Mouse (Mus musculus) limb, embryonic 15.5 days (tissue): ENCODE results near the gene Rsc1a1. TPM values are rescaled to one million over a fixed set of nuclear protein-coding genes. Genes with fewer than 3 reads are reported as not detected.

Experiments
- ATAC-seq: fragments of 200-750 bp; cut with Nextera tagmentation; 2 replicates; pipeline ENCODE4 v1.8.0; 2017; ENCODE audit warnings: low read depth, moderate TSS enrichment; ENCODE audit not compliant: insufficient number of reproducible peaks, low FRiP score, low TSS enrichment
- H3K27ac ChIP-seq: fragments of 300-500 bp; sonication (generic); 2 replicates; pipeline ENCODE4 v1.5.1; 2015; ENCODE audit warnings: moderate library complexity, mild to moderate bottlenecking, inconsistent platforms
- H3K27me3 ChIP-seq: fragments of 300-500 bp; sonication (generic); 2 replicates; pipeline ENCODE4 v1.6.1; 2015; ENCODE audit warnings: inconsistent platforms
- H3K36me3 ChIP-seq: fragments of 300-500 bp; sonication (generic); 2 replicates; pipeline ENCODE4 v1.6.1; 2015; ENCODE audit warnings: inconsistent platforms
- H3K4me1 ChIP-seq: fragments of 300-500 bp; sonication (generic); 2 replicates; pipeline ENCODE4 v1.6.1; 2015; ENCODE audit warnings: inconsistent platforms
- H3K4me2 ChIP-seq: fragments of 300-500 bp; sonication (generic); 2 replicates; pipeline ENCODE4 v1.6.1; 2015; ENCODE audit warnings: mild to moderate bottlenecking, inconsistent platforms
- H3K4me3 ChIP-seq: fragments of 300-500 bp; sonication (generic); 2 replicates; pipeline ENCODE4 v1.5.1; 2015; ENCODE audit warnings: mild to moderate bottlenecking, inconsistent platforms
- H3K9ac ChIP-seq: fragments of 300-500 bp; sonication (generic); 2 replicates; pipeline ENCODE4 v1.6.1; 2015; ENCODE audit warnings: inconsistent platforms
- H3K9me3 ChIP-seq: fragments of 300-500 bp; sonication (generic); 2 replicates; pipeline ENCODE4 v1.6.1; 2016; ENCODE audit warnings: inconsistent platforms
- WGBS: fragments of 180-500 bp; shearing (Covaris S2); methylation state at CpG from one replicate; pipeline ENCODE4 v1.1.7; 2015; 5-methylcytosine and 5-hydroxymethylcytosine counted together
- polyA plus RNA-seq: library from polyadenylated mRNA; unstranded; fragments of >200 nt; fragmentation: Nextera tagmentation; extraction: Ambion mirVana; gene quantifications from 2 replicates; pipeline ENCODE4 v1.2.1, GENCODE M21; 2015

Gene Rsc1a1
- 0.45 TPM in 1 of 2 replicates, not detected in the other for polyA plus RNA-seq

DNA sequence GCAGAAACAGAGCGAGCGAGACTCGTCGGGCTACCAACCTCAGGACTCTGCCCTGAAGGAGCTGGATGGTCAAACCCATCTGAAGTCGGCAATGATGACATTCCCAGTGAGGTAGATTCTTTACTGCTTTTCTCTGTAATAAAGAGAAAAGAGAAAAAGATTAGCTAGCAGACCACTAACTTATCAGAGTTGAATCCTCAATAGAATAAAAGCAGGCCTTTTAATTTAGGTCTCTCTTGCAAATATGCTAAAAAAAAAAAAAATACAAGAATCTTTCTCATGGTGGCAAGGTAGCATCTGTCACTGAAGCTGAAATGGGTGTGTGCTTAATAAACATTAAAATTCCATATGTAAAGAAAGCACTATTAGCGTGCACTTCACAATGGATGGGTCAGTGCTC is at the start of gene Rsc1a1:
Gene Rsc1a1 (minus strand): TSS at position 101 of the 400 bp plus-strand sequence.
- peaks cover 5% of the 10 kb centered on the region for H3K4me1 ChIP-seq
- H3K9me3 ChIP-seq = no peaks in the 10 kb centered on the region
- H3K4me2 ChIP-seq = no peak within 1 kb of the TSS
- H3K36me3 ChIP-seq = peaks cover 65% of the 10 kb centered on the region
- no peak within 1 kb of the TSS for H3K4me3 ChIP-seq
- WGBS = 94% methylated on average over 6 of the region's 6 CpGs
- no peaks in the 10 kb centered on the region for H3K27me3 ChIP-seq
- H3K9ac ChIP-seq = no peak within 1 kb of the TSS
- no peak within 1 kb of the TSS for H3K27ac ChIP-seq
- no peak for ATAC-seq

DNA sequence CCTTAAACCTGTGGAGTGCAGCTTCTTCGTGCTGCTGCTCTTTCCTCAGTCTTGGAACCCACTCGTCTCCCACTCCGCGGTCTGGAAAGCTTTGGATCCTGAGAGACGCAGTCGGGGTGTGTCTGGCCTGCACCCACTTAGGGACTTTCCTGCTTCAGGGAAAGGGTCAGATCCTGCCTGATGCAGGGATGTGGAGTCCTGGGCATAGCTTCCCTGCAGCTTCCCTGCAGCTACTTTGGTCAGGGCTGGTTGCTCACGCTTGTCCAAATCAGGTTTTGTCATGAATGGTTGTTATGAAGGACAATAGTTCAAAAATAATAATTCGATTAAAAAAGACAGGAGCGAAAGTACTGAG is 49.8 kb upstream of the Rsc1a1 start:
- Histone ChIP-seq H3K27ac (peak overlapping the region; percentile 57; the same call in 1 of the 2 replicates), H3K4me1 (peaks cover 11% of the 10 kb centered on the region), H3K36me3 (no peaks in the 10 kb centered on the region), H3K4me2 (peak overlapping the region; percentile 61), H3K4me3 (peak overlapping the region; percentile 42), H3K9me3 (no peaks in the 10 kb centered on the region), H3K9ac (no peak overlapping the region), H3K27me3 (no peaks in the 10 kb centered on the region)
- no peak for ATAC-seq
- WGBS = 27% methylated on average over 9 of the region's 9 CpGs

DNA sequence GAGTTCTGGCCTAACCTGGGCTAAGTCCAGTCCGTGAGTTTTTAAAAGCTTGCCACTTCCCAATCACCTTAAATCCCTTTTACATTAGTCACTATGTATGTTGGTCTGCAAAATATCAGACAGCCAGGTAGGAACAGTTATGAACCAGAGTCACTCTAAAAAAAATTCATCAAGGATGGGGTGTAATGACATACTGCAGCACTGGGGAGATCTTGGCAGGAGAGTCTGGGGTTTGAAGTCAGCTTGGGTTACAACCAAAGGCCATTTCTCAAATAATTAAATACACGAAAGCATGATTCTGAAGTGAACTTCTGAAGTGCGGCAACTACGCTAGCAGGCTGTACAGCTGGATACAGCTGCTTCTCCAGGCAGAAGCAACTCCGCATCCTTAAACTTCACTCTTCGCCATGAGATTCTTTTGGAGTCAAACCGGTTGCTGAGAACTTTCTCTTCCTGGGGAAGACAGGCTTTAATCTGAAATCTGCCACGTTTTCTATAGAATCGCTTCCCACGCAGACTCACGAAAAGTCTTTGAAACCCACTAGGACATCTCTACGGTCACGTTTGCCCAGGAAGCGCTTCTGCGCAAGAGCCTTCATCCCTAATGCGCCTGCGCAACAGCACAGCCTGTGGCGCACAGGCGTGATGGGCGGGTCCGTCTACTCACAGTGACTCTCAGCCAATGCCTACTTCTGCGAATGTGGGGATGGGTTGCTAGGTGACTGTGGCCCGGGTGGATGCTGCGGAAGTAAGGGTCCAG is 49.2 kb upstream of the Rsc1a1 start:
- Histone ChIP-seq H3K4me2 (peak overlapping the region; percentile 61), H3K9ac (peak overlapping the region; percentile 40; the same call in 1 of the 2 replicates), H3K36me3 (no peaks in the 10 kb centered on the region), H3K4me3 (peak overlapping the region; percentile 42), H3K9me3 (no peaks in the 10 kb centered on the region), H3K27ac (peak overlapping the region; percentile 79), H3K27me3 (no peaks in the 10 kb centered on the region), H3K4me1 (peaks cover 11% of the 10 kb centered on the region)
- ATAC-seq = peak; percentile 89
- 7% methylated on average over 24 of the region's 24 CpGs for WGBS

DNA sequence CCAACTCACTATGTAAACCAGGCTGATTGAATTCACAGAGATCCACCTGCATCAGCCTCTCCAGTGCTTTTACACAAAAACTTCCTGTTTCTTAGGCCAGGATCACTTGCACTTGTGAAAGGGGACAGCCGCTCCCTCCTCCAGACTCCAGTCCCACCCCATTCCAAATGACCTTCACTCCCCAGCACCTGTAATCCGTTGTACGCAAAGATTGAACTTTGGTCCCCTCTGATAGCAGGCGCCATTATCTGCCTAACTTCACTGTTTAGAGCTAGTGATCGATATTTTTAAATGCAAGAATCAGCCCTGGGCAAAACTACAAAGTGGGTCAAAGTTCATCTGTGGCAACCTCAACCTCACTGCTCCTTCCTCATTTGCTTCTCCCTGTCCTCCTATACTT is 46.4 kb upstream of the Rsc1a1 start:
- Histone ChIP-seq H3K9me3 (no peaks in the 10 kb centered on the region), H3K27ac (no peak overlapping the region), H3K36me3 (no peaks in the 10 kb centered on the region), H3K4me1 (peaks cover 11% of the 10 kb centered on the region), H3K9ac (no peak overlapping the region), H3K27me3 (no peaks in the 10 kb centered on the region), H3K4me3 (no peak overlapping the region), H3K4me2 (no peak overlapping the region)
- ATAC-seq = no peak
- 78% methylated on average over 5 of the region's 5 CpGs for WGBS

DNA sequence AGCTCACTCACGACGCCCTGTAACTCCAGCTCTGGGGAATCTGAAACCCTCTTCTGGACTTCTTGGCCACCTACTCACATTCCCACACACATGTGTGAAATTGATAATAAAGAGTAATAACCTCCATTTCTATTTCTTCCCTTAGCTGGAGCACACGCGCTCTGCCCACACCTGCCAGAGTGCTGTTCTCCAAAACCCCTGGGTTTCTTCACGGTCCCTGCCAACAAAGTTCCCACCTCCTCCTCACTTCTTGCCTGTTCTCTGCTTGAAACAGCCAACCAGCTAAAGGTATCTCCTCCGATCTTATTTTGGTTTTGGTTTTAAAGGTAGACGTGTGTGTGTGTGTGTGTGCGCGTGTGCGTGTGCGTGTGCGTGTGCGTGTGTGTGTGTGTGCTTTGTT is 45.0 kb upstream of the Rsc1a1 start:
- no peak for ATAC-seq
- no peaks in the 10 kb centered on the region for H3K27me3 ChIP-seq
- H3K9ac ChIP-seq = no peak overlapping the region
- no peak overlapping the region for H3K4me3 ChIP-seq
- no peaks in the 10 kb centered on the region for H3K9me3 ChIP-seq
- no peak overlapping the region for H3K27ac ChIP-seq
- peaks cover 11% of the 10 kb centered on the region for H3K4me1 ChIP-seq
- H3K36me3 ChIP-seq = no peaks in the 10 kb centered on the region
- H3K4me2 ChIP-seq = no peak overlapping the region
- whole genome bisulfite sequencing = 83% methylated on average over 13 of the region's 13 CpGs

DNA sequence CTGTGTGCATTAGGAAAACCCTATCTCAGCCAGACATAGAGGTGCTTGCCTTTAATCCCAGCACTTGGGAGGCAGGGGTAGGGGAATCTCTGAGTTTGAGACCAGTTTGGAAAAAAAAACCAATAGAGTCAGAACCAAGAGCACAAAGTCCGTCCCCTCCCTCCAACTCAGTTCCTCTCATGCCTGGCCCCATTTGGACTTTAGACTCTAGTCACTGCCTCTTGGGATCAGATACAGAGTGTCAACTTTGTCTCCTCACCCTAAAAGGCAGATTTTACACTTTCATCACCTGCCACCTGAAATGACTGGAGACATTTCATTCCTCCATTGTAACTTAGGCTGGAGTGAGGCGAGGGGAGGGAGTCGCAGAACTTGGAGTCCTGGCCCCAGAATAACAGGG is 43.9 kb upstream of the Rsc1a1 start:
- WGBS = 74% methylated on average over 3 of the region's 3 CpGs
- no peak for ATAC-seq
- Histone ChIP-seq H3K4me3 (no peak overlapping the region), H3K4me2 (no peak overlapping the region), H3K36me3 (no peaks in the 10 kb centered on the region), H3K9ac (no peak overlapping the region), H3K4me1 (peaks cover 2% of the 10 kb centered on the region; the same call in 1 of the 2 replicates), H3K27me3 (no peaks in the 10 kb centered on the region), H3K9me3 (no peaks in the 10 kb centered on the region), H3K27ac (no peak overlapping the region)

DNA sequence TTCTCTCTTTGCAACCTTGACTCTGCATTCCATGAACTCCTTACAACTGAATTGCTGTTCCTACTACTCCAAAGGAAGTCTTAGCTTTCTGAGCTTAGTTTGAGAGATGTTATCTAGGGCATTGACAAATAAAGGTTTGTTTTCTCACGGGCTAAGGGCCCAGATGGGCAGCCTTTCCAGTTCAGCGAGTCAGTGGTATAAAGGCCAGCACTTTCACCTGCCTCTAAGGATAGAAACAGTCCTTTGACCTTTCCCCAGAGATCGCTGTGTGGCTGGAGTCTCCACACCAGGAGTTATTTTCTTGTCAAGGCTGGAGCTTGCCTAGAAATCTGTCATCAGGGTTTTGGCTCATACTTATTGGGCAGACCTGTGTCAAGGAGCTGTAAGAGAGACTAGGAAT is 40.3 kb upstream of the Rsc1a1 start:
- H3K4me1 ChIP-seq = peaks cover 12% of the 10 kb centered on the region
- H3K4me3 ChIP-seq = no peak overlapping the region
- no peak overlapping the region for H3K4me2 ChIP-seq
- H3K27me3 ChIP-seq = no peaks in the 10 kb centered on the region
- WGBS = 47% methylated on average over 3 of the region's 3 CpGs
- no peak for ATAC-seq
- H3K27ac ChIP-seq = no peak overlapping the region
- no peak overlapping the region for H3K9ac ChIP-seq
- H3K36me3 ChIP-seq = no peaks in the 10 kb centered on the region
- H3K9me3 ChIP-seq = no peaks in the 10 kb centered on the region

DNA sequence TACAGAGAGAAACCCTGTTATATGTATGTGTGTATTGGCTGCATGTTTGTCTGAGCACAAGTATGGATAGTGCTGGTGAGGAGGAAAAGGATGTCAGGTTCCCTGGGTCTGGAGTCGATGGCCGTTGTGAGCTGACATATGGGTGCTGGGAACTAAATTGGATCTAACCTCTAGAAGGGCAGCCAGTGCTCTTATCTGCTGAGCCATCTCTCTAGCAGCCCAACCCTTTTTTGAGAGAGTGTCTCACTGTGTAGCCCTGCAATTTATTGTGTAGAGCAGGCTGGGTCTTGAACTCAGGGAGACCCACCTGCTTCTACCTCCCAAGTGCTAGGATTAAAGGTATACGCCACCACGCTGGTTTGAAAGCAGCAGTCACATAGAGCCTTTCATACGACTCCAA is 39.9 kb upstream of the Rsc1a1 start:
- ATAC-seq = no peak
- no peaks in the 10 kb centered on the region for H3K36me3 ChIP-seq
- H3K9me3 ChIP-seq = no peaks in the 10 kb centered on the region
- no peak overlapping the region for H3K9ac ChIP-seq
- WGBS = 80% methylated on average over 5 of the region's 5 CpGs
- no peak overlapping the region for H3K27ac ChIP-seq
- no peak overlapping the region for H3K4me2 ChIP-seq
- peaks cover 12% of the 10 kb centered on the region for H3K4me1 ChIP-seq
- no peaks in the 10 kb centered on the region for H3K27me3 ChIP-seq
- no peak overlapping the region for H3K4me3 ChIP-seq

DNA sequence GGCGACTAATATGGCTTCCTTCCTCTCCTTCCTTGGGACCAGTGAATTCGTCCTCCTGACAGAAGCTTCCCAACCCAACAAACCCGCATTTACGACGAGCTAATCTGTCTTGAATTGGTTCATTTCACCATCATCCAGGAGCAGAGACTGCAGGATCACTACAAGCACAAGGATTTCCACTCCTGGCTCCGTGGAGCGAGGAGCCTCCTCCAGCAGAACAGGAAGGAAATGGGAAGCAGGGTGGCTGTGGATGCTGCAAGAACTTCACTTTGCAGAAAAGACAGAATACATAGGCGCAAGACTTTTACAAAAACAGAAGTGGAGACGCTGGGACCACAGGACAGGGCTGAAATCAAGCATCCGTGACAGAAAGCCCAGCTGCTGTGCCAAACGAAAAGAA is 39.2 kb upstream of the Rsc1a1 start:
- no peak overlapping the region for H3K9ac ChIP-seq
- no peak for ATAC-seq
- H3K36me3 ChIP-seq = 0 out of 2 replicates have a peak, but pooled peaks cover 3% of the 10 kb centered on the region
- no peak overlapping the region for H3K4me3 ChIP-seq
- H3K27me3 ChIP-seq = no peaks in the 10 kb centered on the region
- 57% methylated on average over 11 of the region's 11 CpGs for WGBS
- peaks cover 14% of the 10 kb centered on the region for H3K4me1 ChIP-seq
- no peak overlapping the region for H3K27ac ChIP-seq
- no peak overlapping the region for H3K4me2 ChIP-seq
- H3K9me3 ChIP-seq = no peaks in the 10 kb centered on the region

DNA sequence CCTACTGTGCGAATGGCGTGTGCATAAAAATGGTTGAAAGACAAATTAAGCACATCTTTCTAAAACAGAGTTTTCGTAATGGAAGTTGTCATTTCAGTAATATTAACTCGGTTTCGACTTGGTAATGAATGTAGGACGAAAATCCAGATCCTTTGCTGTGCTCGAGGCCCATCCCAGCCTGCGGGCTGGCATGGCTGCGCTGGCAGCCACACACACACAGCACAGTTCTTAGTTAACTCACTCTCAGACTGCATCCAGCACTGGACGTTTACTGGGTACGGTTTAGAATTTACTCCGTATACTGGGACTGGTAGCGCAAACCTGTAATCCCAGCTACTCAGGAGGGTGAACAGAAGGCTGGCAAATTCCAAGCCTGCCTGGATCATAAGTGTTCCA is 38.3 kb upstream of the Rsc1a1 start:
- Histone ChIP-seq H3K9me3 (no peaks in the 10 kb centered on the region), H3K4me2 (peak overlapping the region; percentile 67), H3K9ac (peak overlapping the region; percentile 95), H3K27me3 (no peaks in the 10 kb centered on the region), H3K4me1 (peaks cover 16% of the 10 kb centered on the region), H3K27ac (peak overlapping the region; percentile 96), H3K36me3 (0 out of 2 replicates have a peak, but pooled peaks cover 3% of the 10 kb centered on the region), H3K4me3 (peak overlapping the region; percentile 97)
- no peak; the same call in 1 of the 2 replicates for ATAC-seq
- WGBS = 4% methylated on average over 13 of the region's 13 CpGs

DNA sequence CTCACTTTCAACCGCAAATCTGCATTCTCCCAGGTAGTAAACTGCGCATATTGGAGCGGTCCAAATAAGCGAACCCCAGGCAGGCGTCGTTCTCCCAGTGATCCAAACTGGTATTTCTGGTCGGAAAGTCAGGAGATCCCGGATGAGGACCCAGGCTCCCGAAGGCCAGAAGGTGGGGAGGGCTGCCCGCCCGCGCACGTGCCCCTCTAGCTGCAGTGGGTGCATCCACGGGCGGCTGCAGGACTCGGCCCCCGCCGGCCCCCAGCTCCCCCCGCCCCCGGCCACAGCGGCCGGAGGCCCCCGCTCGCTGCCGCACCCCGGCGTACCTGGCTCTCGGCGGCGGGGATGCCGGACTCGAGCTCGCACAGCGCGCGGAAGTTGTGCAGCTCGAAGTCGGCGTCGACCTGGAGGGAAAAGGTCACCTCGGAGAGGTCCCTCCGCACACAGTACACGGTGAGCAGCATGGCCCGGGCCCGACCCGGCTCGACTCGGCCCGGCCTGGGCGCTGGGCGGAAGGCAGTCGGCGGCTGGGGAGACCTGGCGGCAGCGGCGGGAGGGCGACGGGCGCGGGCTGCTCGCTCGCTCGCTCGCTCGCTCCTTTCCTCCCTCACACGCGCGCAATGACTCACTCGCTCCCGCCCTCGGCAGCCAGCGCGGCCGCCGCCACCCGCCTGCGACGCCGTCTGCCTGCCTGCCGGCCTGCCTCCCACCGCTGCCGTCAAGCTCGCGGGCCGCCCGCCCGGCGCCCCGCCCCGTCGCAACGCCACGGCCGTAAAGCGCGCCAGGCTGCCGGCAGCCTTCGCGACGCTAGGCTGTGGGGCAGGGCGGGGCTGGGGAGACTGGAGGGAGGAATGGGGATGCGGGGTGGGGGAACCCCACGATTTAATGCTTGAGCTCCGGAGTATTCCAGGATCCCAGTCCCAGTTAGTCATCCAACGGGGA is 37.6 kb upstream of the Rsc1a1 start, which contains the start of gene Ddi2:
Gene Ddi2 (minus strand): TSS at position 689 of the 942 bp plus-strand sequence.
- Histone ChIP-seq H3K4me2 (peak within 1 kb of the TSS; percentile 67), H3K9ac (peak within 1 kb of the TSS; percentile 95), H3K4me1 (peaks cover 16% of the 10 kb centered on the region), H3K9me3 (no peaks in the 10 kb centered on the region), H3K27me3 (no peaks in the 10 kb centered on the region), H3K36me3 (0 out of 2 replicates have a peak, but pooled peaks cover 3% of the 10 kb centered on the region), H3K27ac (peak within 1 kb of the TSS; percentile 96), H3K4me3 (peak within 1 kb of the TSS; percentile 97)
- ATAC-seq = peak; percentile 84
- WGBS = under 1% methylated on average over 81 of the region's 105 CpGs
